Mouse (Mus musculus) CH12.LX (cell line): Measurements from ENCODE around the gene Fyco1. TPM values are rescaled to one million over a fixed set of nuclear protein-coding genes. Genes with fewer than 3 reads are reported as not detected.

Experiments used
- DNase-seq: peaks from one replicate; pipeline ENCODE4 v3.0.0-alpha.2; 2013; ENCODE audit errors: extremely low read depth
- H3K27ac ChIP-seq: 2 replicates; pipeline ENCODE4 v1.5.1; 2012; ENCODE audit warnings: low read depth, mild to moderate bottlenecking, control low read depth, moderate library complexity; ENCODE audit not compliant: insufficient read depth
- H3K27me3 ChIP-seq: replicated peaks from 2 replicates; pipeline ENCODE3; 2012; ENCODE audit warnings: inconsistent platforms
- H3K36me3 ChIP-seq, 2 experiments: replicated peaks in 1 of 2; 2 replicates each; pipeline versions ENCODE3 to v1.6.1; 2012; ENCODE audit warnings: inconsistent platforms in 1 of 2, low read length in 1 of 2, mild to moderate bottlenecking in 1 of 2, mixed read lengths in 1 of 2, moderate library complexity in 1 of 2; ENCODE audit not compliant: control insufficient read depth in 1 of 2, insufficient read depth in 1 of 2
- H3K4me1 ChIP-seq, 2 experiments: 2 replicates each; pipeline ENCODE4 v1.6.1; 2012; ENCODE audit warnings: inconsistent platforms in 1 of 2, moderate library complexity in 1 of 2; ENCODE audit not compliant: insufficient read depth in 2 of 2, control insufficient read depth in 1 of 2
- H3K4me2 ChIP-seq: 2 replicates; pipeline ENCODE4 v1.6.1; 2012; ENCODE audit warnings: low read depth, mild to moderate bottlenecking, control low read depth; ENCODE audit not compliant: poor library complexity, insufficient read depth, severe bottlenecking
- H3K4me3 ChIP-seq, 3 experiments: fragments of 150-350 bp in 1 of 3; sonication (generic) in 1 of 3; replicated peaks in 1 of 3; 2 replicates each; pipeline versions ENCODE3 to v1.5.1; 2011 to 2012; ENCODE audit warnings: low read depth in 2 of 3, low read length in 2 of 3, mild to moderate bottlenecking in 2 of 3, moderate library complexity in 2 of 3, control low read depth in 1 of 3, improper control_type of control experiment in 1 of 3, inconsistent platforms in 1 of 3, mixed read lengths in 1 of 3; ENCODE audit not compliant: poor library complexity in 1 of 3
- H3K79me2 ChIP-seq: replicated peaks from 2 replicates; pipeline ENCODE4 v1.6.1; 2012; ENCODE audit warnings: mild to moderate bottlenecking, moderate library complexity; ENCODE audit not compliant: control insufficient read depth, poor library complexity, insufficient read depth, severe bottlenecking; ENCODE audit errors: extremely low read depth
- H3K9ac ChIP-seq: 2 replicates; pipeline ENCODE4 v1.6.1; 2012; ENCODE audit warnings: low read depth, mild to moderate bottlenecking, control low read depth, moderate library complexity; ENCODE audit not compliant: insufficient read depth
- H3K9me3 ChIP-seq: replicated peaks from 2 replicates; pipeline ENCODE3; 2012; ENCODE audit warnings: low read length, inconsistent platforms, mixed read lengths
- CHD2 ChIP-seq: IDR thresholded peaks from 2 replicates; pipeline ENCODE4 v1.6.1; 2011; ENCODE audit warnings: low read length, improper control_type of control experiment
- E2F4 ChIP-seq: IDR thresholded peaks from 2 replicates; pipeline ENCODE4 v1.6.1; 2011; ENCODE audit warnings: low read depth, low read length, improper control_type of control experiment; ENCODE audit not compliant: insufficient replicate concordance
- ELF1 ChIP-seq: IDR thresholded peaks from 2 replicates; pipeline ENCODE4 v1.6.1; 2014; ENCODE audit warnings: low read depth, mild to moderate bottlenecking, inconsistent platforms, low read length, improper control_type of control experiment
- ETS1 ChIP-seq: conservative IDR thresholded peaks from 2 replicates; pipeline ENCODE4 v1.6.1; 2012; ENCODE audit warnings: low read depth, mild to moderate bottlenecking, inconsistent platforms, low read length, improper control_type of control experiment, moderate library complexity
- HCFC1 ChIP-seq: IDR thresholded peaks from 2 replicates; pipeline ENCODE4 v1.6.1; 2012; ENCODE audit warnings: low read depth, mild to moderate bottlenecking, inconsistent platforms, low read length, improper control_type of control experiment
- MAFK ChIP-seq: IDR thresholded peaks from 2 replicates; pipeline ENCODE4 v1.6.1; 2011; ENCODE audit warnings: low read length, improper control_type of control experiment; ENCODE audit not compliant: insufficient replicate concordance
- MAZ ChIP-seq: IDR thresholded peaks from 2 replicates; pipeline ENCODE4 v1.6.1; 2012; ENCODE audit warnings: low read depth, mild to moderate bottlenecking, inconsistent platforms, low read length, improper control_type of control experiment, moderate library complexity
- MEF2A ChIP-seq: IDR thresholded peaks from 2 replicates; pipeline ENCODE4 v1.6.1; 2014; ENCODE audit warnings: low read depth, mild to moderate bottlenecking, inconsistent platforms, low read length, improper control_type of control experiment, borderline replicate concordance
- MYC ChIP-seq: IDR thresholded peaks from 2 replicates; pipeline ENCODE4 v1.6.1; 2011; ENCODE audit warnings: low read depth, mild to moderate bottlenecking, improper control_type of control experiment, low read length
- NELFE ChIP-seq: IDR thresholded peaks from 2 replicates; pipeline ENCODE4 v1.6.1; 2011; ENCODE audit warnings: low read depth, low read length, improper control_type of control experiment
- POLR2AphosphoS2 ChIP-seq: IDR thresholded peaks from 2 replicates; pipeline ENCODE4 v1.6.1; 2011; ENCODE audit warnings: low read depth, low read length, improper control_type of control experiment
- RAD21 ChIP-seq: IDR thresholded peaks from 2 replicates; pipeline ENCODE4 v1.6.1; 2011; ENCODE audit warnings: low read depth, mild to moderate bottlenecking, low read length, improper control_type of control experiment, moderate library complexity
- SIN3A ChIP-seq: IDR thresholded peaks from 2 replicates; pipeline ENCODE4 v1.6.1; 2012; ENCODE audit warnings: low read length, improper control_type of control experiment, inconsistent platforms
- SMC3 ChIP-seq: IDR thresholded peaks from 2 replicates; pipeline ENCODE4 v1.6.1; 2011; ENCODE audit warnings: low read depth, low read length, improper control_type of control experiment
- TCF12 ChIP-seq: IDR thresholded peaks from 2 replicates; pipeline ENCODE4 v1.6.1; 2014; ENCODE audit warnings: low read depth, mild to moderate bottlenecking, inconsistent platforms, low read length, improper control_type of control experiment
- UBTF ChIP-seq: IDR thresholded peaks from 2 replicates; pipeline ENCODE4 v1.6.1; 2012; ENCODE audit warnings: low read depth, mild to moderate bottlenecking, inconsistent platforms, low read length, improper control_type of control experiment, moderate library complexity
- USF1 ChIP-seq: IDR thresholded peaks from 2 replicates; pipeline ENCODE4 v1.6.1; 2014; ENCODE audit warnings: low read depth, mild to moderate bottlenecking, inconsistent platforms, low read length, improper control_type of control experiment
- USF2 ChIP-seq: conservative IDR thresholded peaks from 2 replicates; pipeline ENCODE4 v1.6.1; 2011; ENCODE audit warnings: low read depth, low read length, improper control_type of control experiment
- ZKSCAN1 ChIP-seq: IDR thresholded peaks from 2 replicates; pipeline ENCODE4 v1.6.1; 2012; ENCODE audit warnings: low read depth, inconsistent platforms, low read length, improper control_type of control experiment, borderline replicate concordance
- ZMIZ1 ChIP-seq: IDR thresholded peaks from 2 replicates; pipeline ENCODE4 v1.6.1; 2012; ENCODE audit warnings: low read depth, mild to moderate bottlenecking, inconsistent platforms, low read length, improper control_type of control experiment
- ZNF384 ChIP-seq: IDR thresholded peaks from 2 replicates; pipeline ENCODE4 v1.6.1; 2012; ENCODE audit warnings: low read depth, low read length, improper control_type of control experiment, inconsistent platforms
- dilution Hi-C: fragments of 300-500 bp; cut with MboI; formaldehyde crosslinking; loops from 2 replicates; pipeline ENCODE4 v1.14.3; 2020; ENCODE audit warnings: low sequenced_read_pairs; ENCODE audit not compliant: extremely low pct_unique_long_range_greater_than_20kb, extremely low pct_ligation_motif_present
- in situ Hi-C: fragments of 300-500 bp; cut with MboI; formaldehyde crosslinking; loops from 3 replicates; pipeline ENCODE4 v1.14.3; 2019; ENCODE audit warnings: low sequenced_read_pairs, low pct_ligation_motif_present, low pct_unique_long_range_greater_than_20kb, mixed read lengths
- polyA plus RNA-seq: library from polyadenylated mRNA; unstranded; fragments of >175 nt; gene quantifications from 2 replicates; pipeline ENCODE4 v1.2.1, GENCODE M21; 2012; ENCODE audit warnings: low read depth; ENCODE audit not compliant: insufficient read length
- total RNA-seq, 2 experiments: library from RNA; depleted of rRNA; stranded (reverse); fragments of 300-350 nt in 1 of 2; fragments of >200 nt in 1 of 2; gene quantifications; 2 replicates each; pipeline ENCODE4 v1.2.3; 2012 to 2014

The Fyco1 gene
- total and polyA plus RNA-seq, 3 experiments, result 2.1 to 10.2 (median 6.0) TPM

- no peak overlapping the region for H3K4me2 ChIP-seq
- H3K9me3 ChIP-seq, result no peaks in the 10 kb centered on the region
- H3K9ac ChIP-seq, result no peak overlapping the region
- peaks cover 67 to 97% of the 10 kb centered on the region in 2 experiments for H3K36me3 ChIP-seq
- dilution Hi-C loops, result no loop called here
- no peak overlapping the region for H3K27ac ChIP-seq
- TF ChIP-seq SIN3A (no peak), USF2 (no peak), CHD2 (no peak), UBTF (no peak), ZKSCAN1 (no peak)
- peaks cover 0 to 19% of the 10 kb centered on the region in 2 experiments; a peak in 2 of 4 replicates for H3K4me1 ChIP-seq
- no peaks in the 10 kb centered on the region for H3K27me3 ChIP-seq
- in situ Hi-C loops, result no loop called here
- H3K79me2 ChIP-seq, result no peaks in the 10 kb centered on the region
- DNase-seq, result no peak
- H3K4me3 ChIP-seq, result no peak overlapping the region
Observed at GRCm38 (mm10) chr9:123814326-123814725, 37.4 kb downstream of the Fyco1 start.

GRCm38 (mm10) chr9:123811831-123812230, 39.9 kb downstream of the Fyco1 start:
- H3K9me3 ChIP-seq, result no peaks in the 10 kb centered on the region
- H3K27me3 ChIP-seq, result no peaks in the 10 kb centered on the region
- H3K36me3 ChIP-seq, result peaks cover 65 to 93% of the 10 kb centered on the region in 2 experiments
- no peak for DNase-seq
- TF ChIP-seq ZMIZ1 (no peak), ZKSCAN1 (no peak), MEF2A (no peak), MAFK (no peak), USF2 (no peak), HCFC1 (no peak), ELF1 (no peak), TCF12 (no peak), ZNF384 (no peak), NELFE (no peak), UBTF (no peak), SMC3 (no peak), RAD21 (no peak), MAZ (no peak), MYC (no peak), POLR2AphosphoS2 (no peak), E2F4 (no peak), ETS1 (no peak), USF1 (no peak)
- TF ChIP-seq, all 38 proteins: peak for 0
- in situ Hi-C loops, result no loop called here
- dilution Hi-C loops, result no loop called here
- H3K4me2 ChIP-seq, result no peak overlapping the region
- no peak overlapping the region for H3K9ac ChIP-seq
- no peak overlapping the region for H3K4me3 ChIP-seq
- H3K4me1 ChIP-seq, result peaks cover 0 to 17% of the 10 kb centered on the region in 2 experiments; a peak in 2 of 4 replicates
- H3K79me2 ChIP-seq, result no peaks in the 10 kb centered on the region
- H3K27ac ChIP-seq, result no peak overlapping the region
